Mouse (Mus musculus) cerebellum, adult 11 months (tissue): ENCODE measurements around the gene Gsk3a.
"Not testable (repeated sequence)": the region's sequence is repeated elsewhere in the genome, so short reads cannot be mapped to it uniquely, and the experiment has no call there.

Source experiments
- DNase-seq: peaks from one replicate; pipeline ENCODE4 v3.0.0; 2022

Gsk3a gene

GRCm38 (mm10) chr7:25272445-25273258 is 35.0 kb upstream of the Gsk3a start:
- peak; percentile 41 for DNase-seq

DNA sequence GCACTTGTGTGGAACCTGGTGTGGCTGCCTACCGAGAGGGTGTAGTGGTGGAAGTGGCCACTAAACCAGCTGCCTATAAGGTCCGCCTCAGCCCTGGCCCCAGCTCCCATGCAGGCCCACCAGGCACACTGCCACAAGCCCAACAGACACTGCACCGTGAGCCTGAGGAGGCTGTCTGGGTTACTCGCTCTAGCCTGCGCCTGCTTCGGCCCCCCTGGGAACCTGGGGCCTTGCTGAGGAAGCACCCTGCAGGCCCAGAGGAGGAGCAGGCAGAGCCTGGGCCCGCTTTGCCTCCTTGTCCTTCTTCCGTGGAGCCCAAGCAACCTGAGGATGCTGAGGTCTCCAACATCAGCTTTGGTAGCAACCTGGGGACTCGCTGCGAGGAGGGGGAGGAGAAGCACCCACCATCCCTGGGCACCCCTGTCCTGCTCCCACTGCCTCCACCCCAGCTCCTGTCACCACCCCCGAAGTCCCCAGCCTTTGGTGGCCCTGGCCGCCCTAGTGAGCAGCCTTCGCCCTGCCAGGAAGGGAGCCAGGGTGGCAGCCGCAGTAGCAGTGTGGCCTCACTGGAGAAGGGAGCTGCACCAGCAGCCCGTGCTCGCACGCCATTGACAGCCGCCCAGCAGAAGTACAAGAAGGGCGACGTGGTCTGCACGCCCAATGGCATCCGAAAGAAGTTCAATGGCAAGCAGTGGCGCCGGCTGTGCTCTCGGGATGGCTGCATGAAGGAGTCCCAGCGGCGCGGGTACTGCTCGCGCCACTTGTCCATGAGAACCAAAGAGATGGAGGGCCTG is 34.2 kb upstream of the Gsk3a start:
- peak; percentile 25 for DNase-seq

DNA sequence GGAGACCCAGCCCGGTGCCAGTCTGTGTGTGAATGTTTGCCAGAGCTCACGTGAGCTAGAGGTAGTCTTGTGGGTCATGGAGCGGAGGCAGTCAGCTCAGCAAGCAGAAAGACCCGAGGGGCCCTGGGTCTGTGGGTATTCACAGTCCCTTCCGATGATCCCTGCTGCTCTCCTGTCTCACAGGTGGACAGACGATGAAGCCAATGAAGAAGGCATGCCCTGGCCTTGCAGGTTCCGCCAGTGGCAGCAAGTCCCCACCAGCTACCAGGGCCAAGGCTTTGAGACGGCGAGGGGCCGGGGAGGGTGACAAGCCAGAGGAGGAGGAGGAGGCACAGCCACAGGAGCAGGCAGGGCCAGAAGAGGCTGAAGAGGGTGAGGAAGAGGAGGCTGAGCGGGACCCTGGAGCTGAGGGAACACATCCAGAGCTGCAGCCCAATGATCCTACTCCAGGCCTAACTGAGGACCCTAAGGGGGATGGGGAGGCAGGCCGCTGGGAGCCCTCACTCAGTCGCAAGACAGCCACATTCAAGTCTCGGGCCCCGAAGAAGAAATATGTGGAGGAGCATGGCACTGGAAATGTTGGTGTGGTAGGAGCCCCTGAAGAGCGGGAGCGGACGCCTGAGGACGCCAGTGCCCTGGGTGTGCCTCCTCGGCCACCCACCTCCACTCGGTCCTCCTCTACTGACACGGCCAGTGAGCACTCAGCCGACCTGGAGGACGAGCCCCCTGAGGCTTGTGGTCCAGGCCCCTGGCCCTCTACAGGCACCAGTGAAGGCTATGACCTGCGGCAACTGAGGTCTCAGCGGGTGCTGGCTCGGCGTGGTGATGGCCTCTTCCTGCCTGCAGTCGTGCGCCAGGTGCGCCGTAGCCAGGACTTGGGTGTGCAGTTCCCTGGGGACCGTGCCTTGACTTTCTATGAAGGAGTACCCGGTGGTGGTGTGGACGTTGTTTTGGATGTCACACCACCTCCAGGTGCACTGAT is 33.3 kb upstream of the Gsk3a start:
- DNase-seq = peak; percentile 37

GRCm38 (mm10) chr7:25269545-25270271 is 32.1 kb upstream of the Gsk3a start:
- DNase-seq = peak; percentile 27

GRCm38 (mm10) chr7:25269029-25269428 is 31.4 kb upstream of the Gsk3a start:
- DNase-seq = peak; percentile 32

DNA sequence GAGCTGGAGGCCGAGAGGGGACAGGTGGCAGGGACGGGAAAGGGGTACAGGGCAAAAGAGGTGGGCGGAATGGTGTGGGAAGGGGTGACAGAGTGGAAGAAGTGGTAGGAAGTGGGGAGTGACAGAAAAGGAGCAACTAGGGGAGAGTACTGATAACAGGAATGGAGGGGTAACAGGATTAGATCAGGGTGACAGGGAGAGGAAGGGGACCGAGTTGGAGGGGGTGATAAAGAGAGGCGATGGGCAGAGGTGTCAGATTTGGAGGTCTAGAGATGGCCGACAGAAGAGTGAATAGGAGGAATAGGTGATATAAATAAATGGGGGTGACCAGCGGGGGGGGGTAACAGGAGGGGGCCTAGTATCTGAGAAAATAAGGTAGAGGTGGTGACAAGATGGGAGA is 30.9 kb upstream of the Gsk3a start:
- DNase-seq = no peak

- DNase-seq = peak; percentile 100
These were observed 30.3 kb upstream of the Gsk3a start for GRCm38 (mm10) chr7:25267751-25268463.

GRCm38 (mm10) chr7:25267301-25267750 is 29.7 kb upstream of the Gsk3a start, which contains the start of gene Cic:
TSS of gene Cic (plus strand) at chr7:25267704.
- peak; percentile 99 for DNase-seq

- DNase-seq = peak; percentile 25
These were observed 28.7 kb upstream of the Gsk3a start for GRCm38 (mm10) chr7:25266180-25266962.

GRCm38 (mm10) chr7:25265743-25266142 is 28.1 kb upstream of the Gsk3a start:
- DNase-seq = not testable (repeated sequence)

DNA sequence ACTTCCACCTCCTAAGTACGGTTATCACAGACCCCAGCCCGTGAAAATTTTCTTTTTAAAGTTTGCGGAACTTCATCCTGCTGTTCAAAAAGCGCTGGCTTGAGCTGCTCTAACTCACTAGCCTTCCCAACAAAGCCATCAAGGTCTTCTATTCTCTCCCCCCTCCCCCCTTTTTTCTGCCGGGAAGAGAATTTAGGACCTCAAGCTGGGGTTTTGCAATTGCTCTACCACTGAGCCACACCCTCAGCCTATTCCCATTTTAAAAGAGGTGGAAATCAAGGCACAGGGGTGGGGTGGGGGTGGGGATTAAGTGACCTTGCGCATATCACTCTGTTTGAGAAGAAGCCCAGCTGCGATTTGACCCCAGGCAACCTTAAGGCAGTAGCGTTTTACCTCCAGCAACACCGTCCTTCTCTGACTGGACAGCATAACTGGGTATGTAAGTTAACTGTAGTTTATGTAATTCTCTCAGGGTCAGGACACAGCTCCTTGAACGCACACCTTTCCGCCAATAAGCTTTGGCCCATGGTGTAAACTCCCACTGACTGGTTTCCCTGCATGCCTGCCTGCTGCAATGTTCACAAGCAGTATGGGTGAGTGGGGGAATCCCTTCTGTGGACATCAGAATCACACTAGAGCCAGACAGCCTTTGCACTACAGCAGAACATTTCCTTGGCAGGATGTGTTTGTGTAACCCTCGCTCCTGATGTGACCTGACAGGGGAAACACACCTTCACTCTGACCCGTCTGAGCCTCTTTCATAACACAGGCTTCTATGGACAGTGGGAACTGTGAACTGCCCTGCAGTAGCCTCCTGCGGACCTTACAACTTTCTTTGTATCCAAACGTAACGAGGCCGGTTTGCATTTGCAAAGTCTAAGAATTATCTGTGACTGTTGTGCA is 26.6 kb upstream of the Gsk3a start:
- no peak for DNase-seq

DNA sequence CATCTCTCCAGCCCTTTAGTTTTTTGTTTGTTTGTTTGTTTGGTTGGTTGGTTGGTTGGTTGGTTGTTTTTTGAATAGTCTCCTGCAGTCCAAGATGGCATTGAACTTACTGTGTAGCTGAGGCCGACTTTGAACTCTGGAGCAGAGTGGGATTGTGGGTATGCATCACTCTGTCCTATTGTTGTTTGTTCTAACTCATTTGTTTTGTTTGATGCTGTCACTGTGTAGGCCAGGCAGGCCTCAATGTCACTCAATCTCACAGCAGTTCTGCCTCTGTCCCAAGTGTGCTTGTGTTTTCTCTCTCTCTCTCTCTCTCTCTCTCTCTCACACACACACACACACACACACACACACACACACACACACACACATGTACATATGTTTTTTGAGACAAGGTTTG is 24.2 kb upstream of the Gsk3a start:
- DNase-seq = no peak

- no peak for DNase-seq
These were observed 14.2 kb upstream of the Gsk3a start for GRCm38 (mm10) chr7:25251822-25252221.

DNA sequence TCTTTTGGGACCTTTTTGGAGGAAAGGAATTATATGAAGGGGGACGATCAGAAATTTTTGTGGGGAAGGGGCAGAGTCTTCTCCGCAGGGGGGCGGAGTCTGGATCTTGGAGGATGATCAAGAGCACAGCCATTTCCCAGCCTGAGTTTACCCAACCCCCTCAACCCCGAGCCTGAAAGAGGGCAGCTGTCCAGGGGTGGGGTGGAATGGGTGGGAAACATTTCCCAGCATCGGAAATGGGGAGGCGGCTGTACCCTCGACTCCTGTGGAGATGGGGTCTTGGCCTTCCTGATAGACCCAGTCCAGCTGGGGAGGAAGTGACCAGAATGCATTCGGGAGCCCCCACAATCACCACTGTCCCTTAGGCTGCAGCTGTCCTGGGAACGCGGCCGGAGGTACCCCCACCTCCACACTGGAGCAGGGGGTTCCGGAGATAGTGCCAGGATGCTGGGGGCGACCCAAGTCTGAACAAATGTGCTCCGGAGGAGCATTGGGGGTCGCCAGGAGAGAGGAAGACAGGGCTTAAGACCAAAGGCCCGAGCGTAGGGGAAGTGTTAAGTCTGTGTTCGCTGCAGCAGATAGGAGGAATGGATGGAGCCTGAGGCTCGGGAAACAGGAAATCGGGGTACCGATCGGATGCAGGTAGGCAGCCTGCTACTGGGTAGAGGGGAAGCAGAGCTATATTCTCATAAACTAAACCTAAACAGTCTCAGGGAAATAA is 13.6 kb upstream of the Gsk3a start:
- DNase-seq = peak; percentile 63

- peak; percentile 92 for DNase-seq
These were observed 12.7 kb upstream of the Gsk3a start, which contains the start of gene Erf for GRCm38 (mm10) chr7:25250141-25250972. TSS of gene Erf (minus strand) at chr7:25250761.

GRCm38 (mm10) chr7:25249314-25250140 is 11.9 kb upstream of the Gsk3a start:
- peak; percentile 62 for DNase-seq
